Mouse (Mus musculus) T-cell, adult 2 months (primary cell): ENCODE results near the gene Pick1.
A peak's percentile ranks its signal among the peaks of the same experiment; 100 is the strongest.

ENCODE experiments used
- DNase-seq: peaks from one replicate; pipeline ENCODE4 v3.0.0; 2022; ENCODE audit warnings: low spot score

Pick1 gene

GRCm38 (mm10) chr15:79229058-79229821 is at the start of gene Pick1, which contains the start of gene Gm49486:
Gene Pick1 (plus strand): TSS chr15:79229173.
Gene Gm49486 (plus strand): TSS chr15:79229391.
- DNase-seq, result peak; percentile 86

- DNase-seq, result no peak
Observed at GRCm38 (mm10) chr15:79185213-79185612, 43.8 kb upstream of the Pick1 start.

GRCm38 (mm10) chr15:79187819-79188218 is 41.2 kb upstream of the Pick1 start:
- no peak for DNase-seq

- DNase-seq, result no peak
Observed at GRCm38 (mm10) chr15:79191426-79191825, 37.5 kb upstream of the Pick1 start.

DNA sequence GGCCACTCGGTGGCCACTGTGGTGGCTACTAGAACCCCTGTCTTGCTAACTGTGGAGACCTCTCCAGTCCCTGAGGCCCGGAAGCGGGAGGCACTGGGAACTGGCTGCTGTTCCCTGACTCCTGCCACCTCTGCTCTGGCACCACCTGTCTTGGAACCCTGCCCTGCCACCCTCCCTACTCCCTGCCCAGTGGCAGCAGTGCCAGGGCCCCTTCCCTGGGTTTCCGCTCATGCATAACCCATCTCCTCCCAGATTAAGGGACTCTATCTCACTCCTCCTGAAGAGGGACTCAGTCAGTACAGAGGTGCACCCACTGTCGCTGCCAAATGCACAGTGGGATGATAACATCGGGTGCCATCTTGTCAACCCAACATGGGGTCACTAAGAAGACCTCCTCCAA is 36.5 kb upstream of the Pick1 start:
- no peak for DNase-seq

DNA sequence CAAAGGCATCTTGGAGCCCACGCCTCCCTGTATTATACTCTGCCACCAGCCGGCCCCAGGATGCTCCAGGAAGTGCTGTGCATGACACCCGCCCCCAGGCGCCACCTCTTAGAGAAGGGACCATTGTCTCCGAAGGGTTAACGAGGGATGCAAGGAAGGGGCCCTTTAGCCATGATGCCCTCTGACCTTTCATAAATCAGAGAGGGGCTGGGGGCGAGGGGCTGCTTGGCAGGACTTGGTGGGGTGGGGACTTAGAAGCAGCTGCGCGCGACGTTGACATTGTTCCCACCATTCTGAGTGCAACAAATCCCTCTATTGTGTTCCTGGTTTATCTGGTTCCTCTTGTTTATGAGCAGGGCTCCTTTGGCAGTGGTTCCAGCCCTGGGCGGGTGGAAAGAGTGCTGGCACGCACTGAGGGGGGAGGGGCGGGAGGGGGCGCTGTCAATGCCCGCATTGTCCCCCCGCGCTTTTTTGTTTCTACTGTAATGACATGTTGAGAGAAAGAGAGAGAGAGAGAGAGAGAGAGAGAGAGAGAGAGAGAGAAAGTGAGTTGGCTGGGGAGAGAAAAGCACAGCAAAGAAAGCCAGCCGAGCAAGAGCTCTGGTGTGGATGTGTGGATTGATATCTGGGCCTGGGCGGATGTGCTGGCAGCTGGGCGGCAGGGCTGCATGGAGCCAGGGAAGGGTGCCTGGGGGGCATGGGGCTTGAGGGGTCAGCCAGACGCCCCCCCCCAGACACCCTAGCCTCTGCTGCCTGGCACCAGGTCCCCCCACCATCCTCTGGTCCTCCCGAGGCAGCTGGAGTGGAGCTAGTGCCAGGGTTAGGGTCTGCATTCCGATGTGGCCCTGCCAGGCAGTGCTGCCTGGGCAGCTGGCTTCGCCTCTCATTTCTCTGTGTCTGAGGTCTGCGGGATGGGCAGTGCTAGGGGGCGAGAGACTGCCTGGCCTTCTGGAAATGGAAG is 35.8 kb upstream of the Pick1 start:
- no peak for DNase-seq

DNA sequence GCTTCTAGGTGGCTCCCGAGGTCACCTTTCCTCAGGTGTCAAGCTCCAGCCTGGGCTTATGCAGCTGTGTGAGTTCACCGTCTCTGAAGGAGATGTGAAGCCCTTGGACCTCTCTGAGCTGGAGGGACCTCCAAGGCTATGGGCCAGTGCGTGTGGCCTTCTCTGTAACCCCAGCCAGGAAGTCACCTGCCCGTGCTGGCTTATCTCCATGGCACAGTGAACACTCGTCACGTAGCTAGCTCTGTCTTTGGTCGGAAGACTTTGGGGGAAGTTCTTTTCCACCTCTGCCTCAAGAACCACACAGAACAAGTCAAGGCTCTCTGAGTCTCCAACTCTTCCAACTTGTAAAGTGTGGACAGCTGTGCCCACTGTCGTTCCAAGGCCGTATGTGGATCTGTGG is 34.9 kb upstream of the Pick1 start:
- DNase-seq, result no peak

DNA sequence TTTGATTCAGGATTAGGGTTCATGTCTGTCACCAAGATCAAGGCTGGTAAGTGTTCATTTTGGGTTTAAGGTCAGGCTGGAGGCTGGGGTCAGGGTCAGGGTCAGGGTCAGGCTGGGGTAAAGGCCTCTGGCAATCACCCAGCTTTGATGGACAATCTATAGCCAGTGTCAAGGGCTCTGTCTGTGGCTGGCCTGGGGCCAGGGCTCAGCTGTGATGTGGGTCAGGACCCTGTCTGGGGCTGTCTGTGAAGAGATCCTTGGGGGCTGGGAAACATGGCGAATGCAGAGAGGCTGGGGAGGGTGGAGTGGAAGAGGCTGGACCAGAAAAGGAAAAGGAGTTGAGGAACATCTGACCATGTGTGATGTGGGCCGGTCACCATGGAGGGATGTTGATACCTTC is 34.0 kb upstream of the Pick1 start:
- no peak for DNase-seq

DNA sequence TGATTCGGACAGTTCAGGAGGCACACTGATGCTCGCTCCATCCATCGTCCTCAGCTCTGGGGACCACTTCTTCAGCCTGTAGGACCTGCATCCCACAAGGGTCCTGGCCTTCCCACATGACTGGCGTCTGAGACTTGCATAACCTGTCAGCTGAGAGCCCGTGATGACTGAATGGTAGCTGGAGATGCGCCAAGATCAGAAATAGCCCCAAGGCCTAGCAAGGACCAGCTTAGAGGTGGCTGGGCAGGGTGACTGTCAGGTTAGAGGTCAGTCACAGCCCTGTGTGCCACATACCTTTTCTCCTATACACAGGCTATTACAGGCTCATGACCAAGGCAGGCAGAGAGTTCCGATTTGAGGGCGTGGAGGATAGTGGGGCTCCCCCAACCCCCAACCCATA is 33.5 kb upstream of the Pick1 start:
- no peak for DNase-seq

DNA sequence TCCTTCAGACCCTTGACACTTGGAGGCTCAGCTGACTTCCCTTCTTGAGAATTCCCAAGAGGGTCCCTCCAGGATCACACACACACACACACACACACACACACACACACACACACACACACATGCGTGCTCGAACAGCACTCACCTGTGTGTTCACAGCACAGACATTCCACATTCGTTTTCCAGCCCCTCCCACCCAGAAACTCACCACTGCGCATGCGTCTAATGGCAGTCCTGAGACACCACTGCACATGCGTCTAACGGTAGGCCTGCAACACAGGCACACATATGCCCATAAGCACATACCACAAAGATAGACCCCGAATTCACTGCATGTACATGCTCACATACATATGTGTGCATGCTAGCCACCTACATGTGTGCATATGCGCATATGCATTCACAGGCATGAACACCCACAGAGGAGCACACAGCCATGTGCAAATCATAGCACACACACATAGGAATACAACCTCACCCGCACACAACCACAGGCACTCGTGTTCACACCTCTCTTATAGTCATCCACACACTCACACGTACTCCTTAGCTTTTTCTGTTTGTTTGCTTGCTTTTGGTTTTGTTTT is 29.5 kb upstream of the Pick1 start:
- DNase-seq, result no peak

GRCm38 (mm10) chr15:79201491-79202150 is 27.4 kb upstream of the Pick1 start:
- DNase-seq, result no peak

GRCm38 (mm10) chr15:79202575-79202974 is 26.4 kb upstream of the Pick1 start:
- no peak for DNase-seq

DNA sequence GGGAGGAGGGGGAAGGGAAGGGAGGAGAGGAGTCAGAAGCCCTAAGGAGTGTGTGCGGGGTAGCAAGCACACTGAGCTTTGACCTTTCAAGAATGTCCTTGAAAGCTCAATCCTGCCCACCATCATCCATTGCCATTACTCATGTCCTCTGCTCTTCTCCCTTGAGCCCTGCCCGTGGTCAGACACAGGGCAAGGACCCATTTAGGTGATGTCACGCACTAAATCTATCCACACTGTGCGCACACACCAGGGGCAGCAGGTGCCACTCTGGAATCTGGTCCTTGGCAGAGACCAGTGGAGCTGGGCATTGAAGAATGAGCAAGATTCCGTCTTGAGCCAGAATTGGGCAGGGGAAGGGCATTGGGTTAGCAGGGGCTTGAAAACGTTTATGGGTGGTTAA is 20.8 kb upstream of the Pick1 start:
- DNase-seq, result no peak

GRCm38 (mm10) chr15:79208758-79209439 is 20.1 kb upstream of the Pick1 start:
- peak; percentile 86 for DNase-seq

GRCm38 (mm10) chr15:79210357-79210756 is 18.6 kb upstream of the Pick1 start:
- no peak for DNase-seq

DNA sequence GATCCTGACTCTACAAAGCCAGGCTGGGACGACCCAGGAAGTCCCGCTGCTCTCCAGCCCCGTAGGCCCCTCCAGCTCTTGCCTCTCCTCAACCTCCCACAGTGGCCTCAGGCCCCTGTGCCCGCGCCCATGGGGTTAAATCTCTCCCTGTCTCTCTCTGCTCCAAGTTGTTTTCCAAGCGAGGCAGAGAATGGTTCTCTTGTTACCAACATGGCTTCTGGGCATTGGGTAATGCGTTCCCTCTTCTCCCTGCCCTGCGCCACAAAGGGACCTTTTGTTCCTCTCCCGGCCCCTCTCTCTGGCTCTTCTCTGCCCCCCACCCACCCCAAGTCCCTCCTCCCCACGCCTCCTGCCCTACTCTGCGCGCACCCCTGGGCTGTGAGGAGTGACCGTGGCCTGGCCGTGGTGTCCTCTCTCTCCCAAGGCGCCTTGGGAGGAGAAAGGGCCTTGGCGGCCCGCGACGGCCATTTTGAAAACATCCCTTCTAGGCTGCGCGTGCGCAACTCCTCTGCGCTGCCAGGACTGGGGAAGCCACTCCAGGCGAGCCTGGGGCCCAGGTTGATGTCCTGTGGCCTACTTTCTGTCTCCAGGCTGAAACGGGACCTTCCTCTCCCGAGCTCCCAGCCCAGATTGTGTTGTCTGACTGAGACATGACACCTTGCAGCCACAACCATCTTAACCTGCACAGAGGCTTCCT is 16.1 kb upstream of the Pick1 start:
- no peak for DNase-seq

DNA sequence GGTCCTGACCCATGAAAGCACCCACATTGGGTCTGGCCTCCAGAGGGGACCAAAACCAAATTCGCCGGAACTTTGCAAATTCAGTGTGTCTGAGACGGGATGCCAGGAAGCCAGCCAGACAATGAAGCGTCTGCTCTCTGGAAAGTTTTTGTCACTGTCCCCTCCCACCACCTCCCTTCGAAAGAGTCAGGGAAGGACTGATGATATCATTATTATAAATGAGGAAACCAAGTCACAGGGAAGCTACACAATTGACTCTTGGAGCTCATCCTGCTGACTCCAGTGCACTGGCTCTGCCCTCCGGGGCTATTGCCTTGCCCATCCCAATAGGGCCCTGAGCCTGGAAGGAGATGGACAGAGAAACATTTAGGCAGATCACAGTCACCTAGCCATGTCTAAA is 15.4 kb upstream of the Pick1 start:
- DNase-seq, result no peak

- DNase-seq, result no peak
Observed at GRCm38 (mm10) chr15:79216191-79216590, 12.8 kb upstream of the Pick1 start.

- DNase-seq, result no peak
Observed at GRCm38 (mm10) chr15:79219572-79219971, 9.4 kb upstream of the Pick1 start.

GRCm38 (mm10) chr15:79223641-79224040 is 5.3 kb upstream of the Pick1 start:
- DNase-seq, result no peak

DNA sequence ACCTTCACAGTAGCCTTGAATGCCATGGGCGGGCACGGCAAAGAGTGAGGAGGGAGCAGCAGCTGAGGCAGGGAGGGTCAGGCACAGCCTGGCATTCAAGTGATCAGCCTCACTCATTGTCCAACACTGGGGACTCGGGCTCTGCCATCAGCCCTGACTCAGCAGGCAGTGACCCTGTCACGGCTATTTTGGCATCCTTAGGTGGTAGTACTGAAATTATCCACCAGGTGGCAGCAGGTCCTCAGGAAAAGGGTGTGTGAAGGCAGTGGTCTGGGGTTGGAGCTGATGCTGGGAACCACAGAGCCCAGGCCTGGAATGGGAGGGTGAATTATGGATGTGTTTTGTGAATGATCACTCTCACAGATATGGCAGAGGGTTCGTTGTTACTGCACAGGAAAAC is 4.3 kb upstream of the Pick1 start:
- DNase-seq, result peak; percentile 74
